Mouse (Mus musculus) embryonic facial prominence, embryonic 12.5 days (tissue): ENCODE data around the gene Astl. TPM values are rescaled to one million over a fixed set of nuclear protein-coding genes. Genes with fewer than 3 reads are reported as not detected.
"Not testable (repeated sequence)": the region's sequence is repeated elsewhere in the genome, so short reads cannot be mapped to it uniquely, and the experiment has no call there.

Experiments
- ATAC-seq: fragments of 200-750 bp; cut with Nextera tagmentation; 2 replicates; pipeline ENCODE4 v1.8.0; 2017; ENCODE audit not compliant: insufficient number of reproducible peaks, insufficient read depth, low FRiP score, low TSS enrichment
- H3K27ac ChIP-seq: fragments of 300-500 bp; sonication (generic); 2 replicates; pipeline ENCODE4 v1.5.1; 2016; ENCODE audit warnings: mild to moderate bottlenecking
- H3K27me3 ChIP-seq: fragments of 300-500 bp; sonication (generic); 2 replicates; pipeline ENCODE4 v1.6.1; 2016; ENCODE audit warnings: mild to moderate bottlenecking, moderate library complexity
- H3K36me3 ChIP-seq: fragments of 300-500 bp; sonication (generic); 2 replicates; pipeline ENCODE4 v1.6.1; 2016; ENCODE audit warnings: mild to moderate bottlenecking
- H3K4me1 ChIP-seq: fragments of 300-500 bp; sonication (generic); 2 replicates; pipeline ENCODE4 v1.6.1; 2016
- H3K4me2 ChIP-seq: fragments of 300-500 bp; sonication (generic); replicated peaks from 2 replicates; pipeline ENCODE4 v1.6.1; 2016; ENCODE audit warnings: mild to moderate bottlenecking, moderate library complexity
- H3K4me3 ChIP-seq: fragments of 300-500 bp; sonication (generic); 2 replicates; pipeline ENCODE4 v1.5.1; 2016; ENCODE audit warnings: mild to moderate bottlenecking
- H3K9ac ChIP-seq: fragments of 300-500 bp; sonication (generic); 2 replicates; pipeline ENCODE4 v1.6.1; 2016; ENCODE audit warnings: mild to moderate bottlenecking, moderate library complexity
- H3K9me3 ChIP-seq: fragments of 300-500 bp; sonication (generic); 2 replicates; pipeline ENCODE4 v1.6.1; 2016; ENCODE audit warnings: mild to moderate bottlenecking, moderate library complexity
- WGBS: fragments of 180-500 bp; shearing (Covaris S2); methylation state at CpG from one replicate; pipeline ENCODE4 v1.1.7; 2016; 5-methylcytosine and 5-hydroxymethylcytosine counted together
- polyA plus RNA-seq: library from polyadenylated mRNA; unstranded; fragments of >200 nt; fragmentation: Nextera tagmentation; extraction: Ambion mirVana; gene quantifications from 2 replicates; pipeline ENCODE4 v1.2.1, GENCODE M21; 2016

The Astl gene
- polyA plus RNA-seq, result 0.19 TPM in 1 of 2 replicates, not detected in the other

GRCm38 (mm10) chr2:127338416-127338815 lies at the start of gene Astl:
Gene Astl (plus strand): TSS chr2:127338639.
- H3K27ac ChIP-seq, result no peak within 1 kb of the TSS
- peaks cover 5% of the 10 kb centered on the region; the same call in 1 of the 2 replicates for H3K4me1 ChIP-seq
- H3K9me3 ChIP-seq, result no peaks in the 10 kb centered on the region
- no peak within 1 kb of the TSS for H3K4me2 ChIP-seq
- WGBS, result 80% methylated on average over 4 of the region's 4 CpGs
- H3K27me3 ChIP-seq, result peaks cover 32% of the 10 kb centered on the region
- no peak within 1 kb of the TSS for H3K4me3 ChIP-seq
- no peak for ATAC-seq
- H3K36me3 ChIP-seq, result no peaks in the 10 kb centered on the region
- H3K9ac ChIP-seq, result no peak within 1 kb of the TSS

GRCm38 (mm10) chr2:127292250-127292649 lies 46.2 kb upstream of the Astl start:
- Histone ChIP-seq H3K4me2 (no peak overlapping the region), H3K9me3 (no peaks in the 10 kb centered on the region), H3K4me3 (no peak overlapping the region), H3K36me3 (peaks cover 56% of the 10 kb centered on the region), H3K27me3 (no peaks in the 10 kb centered on the region), H3K9ac (no peak overlapping the region), H3K27ac (no peak overlapping the region), H3K4me1 (no peaks in the 10 kb centered on the region)
- WGBS, result 84% methylated on average over 4 of the region's 4 CpGs
- ATAC-seq, result no peak

- no peak overlapping the region for H3K27ac ChIP-seq
- H3K4me2 ChIP-seq, result no peak overlapping the region
- peaks cover 73% of the 10 kb centered on the region for H3K36me3 ChIP-seq
- H3K9me3 ChIP-seq, result no peaks in the 10 kb centered on the region
- 0 out of 2 replicates have a peak, but pooled peaks cover 6% of the 10 kb centered on the region for H3K4me1 ChIP-seq
- 94% methylated on average over 7 of the region's 7 CpGs for WGBS
- H3K4me3 ChIP-seq, result no peak overlapping the region
- ATAC-seq, result no peak
- no peaks in the 10 kb centered on the region for H3K27me3 ChIP-seq
- H3K9ac ChIP-seq, result no peak overlapping the region
Observed at GRCm38 (mm10) chr2:127297001-127297805, 41.2 kb upstream of the Astl start.

GRCm38 (mm10) chr2:127298056-127298455 lies 40.4 kb upstream of the Astl start:
- ATAC-seq, result no peak
- Histone ChIP-seq H3K4me1 (0 out of 2 replicates have a peak, but pooled peaks cover 6% of the 10 kb centered on the region), H3K36me3 (peaks cover 66% of the 10 kb centered on the region), H3K9me3 (no peaks in the 10 kb centered on the region), H3K4me3 (no peak overlapping the region), H3K4me2 (no peak overlapping the region), H3K27me3 (no peaks in the 10 kb centered on the region), H3K9ac (no peak overlapping the region), H3K27ac (no peak overlapping the region)
- 98% methylated on average over 1 of the region's 1 CpGs for WGBS

- Histone ChIP-seq H3K4me3 (no peak overlapping the region), H3K27me3 (no peaks in the 10 kb centered on the region), H3K9ac (no peak overlapping the region), H3K4me2 (no peak overlapping the region), H3K36me3 (peaks cover 52% of the 10 kb centered on the region), H3K9me3 (no peaks in the 10 kb centered on the region), H3K4me1 (0 out of 2 replicates have a peak, but pooled peaks cover 6% of the 10 kb centered on the region), H3K27ac (no peak overlapping the region)
- ATAC-seq, result no peak
- 82% methylated on average over 3 of the region's 3 CpGs for whole genome bisulfite sequencing
Observed at GRCm38 (mm10) chr2:127300701-127301100, 37.7 kb upstream of the Astl start.

- H3K27ac ChIP-seq, result no peak overlapping the region
- no peak for ATAC-seq
- 88% methylated on average over 3 of the region's 3 CpGs for WGBS
- 0 out of 2 replicates have a peak, but pooled peaks cover 6% of the 10 kb centered on the region for H3K4me1 ChIP-seq
- no peaks in the 10 kb centered on the region for H3K9me3 ChIP-seq
- no peak overlapping the region for H3K4me2 ChIP-seq
- H3K36me3 ChIP-seq, result peaks cover 44% of the 10 kb centered on the region
- no peak overlapping the region for H3K4me3 ChIP-seq
- H3K9ac ChIP-seq, result no peak overlapping the region
- no peaks in the 10 kb centered on the region for H3K27me3 ChIP-seq
Observed at GRCm38 (mm10) chr2:127301883-127302282, 36.6 kb upstream of the Astl start.

- not testable (repeated sequence) for H3K4me1 ChIP-seq, H3K9me3 ChIP-seq, H3K4me2 ChIP-seq, H3K27ac ChIP-seq, H3K9ac ChIP-seq, H3K4me3 ChIP-seq, ATAC-seq, H3K27me3 ChIP-seq
- peaks cover 23% of the 10 kb centered on the region for H3K36me3 ChIP-seq
- WGBS, result 95% methylated on average over 4 of the region's 4 CpGs
Observed at GRCm38 (mm10) chr2:127304192-127304591, 34.2 kb upstream of the Astl start.

- Histone ChIP-seq H3K9ac (no peak overlapping the region), H3K4me3 (no peak overlapping the region), H3K4me1 (no peaks in the 10 kb centered on the region), H3K27ac (no peak overlapping the region), H3K27me3 (no peaks in the 10 kb centered on the region), H3K9me3 (no peaks in the 10 kb centered on the region), H3K36me3 (peaks cover 19% of the 10 kb centered on the region), H3K4me2 (no peak overlapping the region)
- WGBS, result 79% methylated on average over 3 of the region's 3 CpGs
- no peak for ATAC-seq
Observed at GRCm38 (mm10) chr2:127304609-127305210, 33.7 kb upstream of the Astl start.

- ATAC-seq, result no peak
- H3K27me3 ChIP-seq, result no peaks in the 10 kb centered on the region
- H3K4me3 ChIP-seq, result no peak overlapping the region
- H3K36me3 ChIP-seq, result 0 out of 2 replicates have a peak, but pooled peaks cover 7% of the 10 kb centered on the region
- H3K4me1 ChIP-seq, result no peaks in the 10 kb centered on the region
- no peak overlapping the region for H3K27ac ChIP-seq
- no peak overlapping the region for H3K4me2 ChIP-seq
- no peaks in the 10 kb centered on the region for H3K9me3 ChIP-seq
- no peak overlapping the region for H3K9ac ChIP-seq
Observed at GRCm38 (mm10) chr2:127306123-127306522, 32.3 kb upstream of the Astl start.

- H3K36me3 ChIP-seq, result no peaks in the 10 kb centered on the region
- no peaks in the 10 kb centered on the region for H3K27me3 ChIP-seq
- no peak overlapping the region for H3K9ac ChIP-seq
- H3K4me2 ChIP-seq, result no peak overlapping the region
- H3K27ac ChIP-seq, result no peak overlapping the region
- ATAC-seq, result no peak
- no peaks in the 10 kb centered on the region for H3K4me1 ChIP-seq
- WGBS, result 42% methylated on average over 3 of the region's 3 CpGs
- H3K4me3 ChIP-seq, result no peak overlapping the region
- H3K9me3 ChIP-seq, result no peaks in the 10 kb centered on the region
Observed at GRCm38 (mm10) chr2:127307179-127307578, 31.3 kb upstream of the Astl start.

GRCm38 (mm10) chr2:127308660-127309059 lies 29.8 kb upstream of the Astl start:
- Histone ChIP-seq H3K4me1 (no peaks in the 10 kb centered on the region), H3K4me3 (no peak overlapping the region), H3K36me3 (no peaks in the 10 kb centered on the region), H3K9ac (no peak overlapping the region), H3K27ac (no peak overlapping the region), H3K4me2 (no peak overlapping the region), H3K9me3 (no peaks in the 10 kb centered on the region), H3K27me3 (no peaks in the 10 kb centered on the region)
- ATAC-seq, result no peak
- WGBS, result 86% methylated on average over 2 of the region's 2 CpGs

GRCm38 (mm10) chr2:127310246-127310645 lies 28.2 kb upstream of the Astl start:
- Histone ChIP-seq H3K9ac (no peak overlapping the region), H3K27me3 (no peaks in the 10 kb centered on the region), H3K4me2 (no peak overlapping the region), H3K4me1 (no peaks in the 10 kb centered on the region), H3K4me3 (no peak overlapping the region), H3K9me3 (no peaks in the 10 kb centered on the region), H3K27ac (no peak overlapping the region), H3K36me3 (no peaks in the 10 kb centered on the region)
- 56% methylated on average over 2 of the region's 2 CpGs for WGBS
- no peak for ATAC-seq
